Mouse (Mus musculus) thymus, postnatal 25 days (tissue): ENCODE results near the gene Agpat2.

Source experiments
- DNase-seq: peaks from one replicate; pipeline ENCODE4 v3.0.0; 2022

Agpat2 gene

GRCm38 (mm10) chr2:26573396-26573795 is 30.8 kb downstream of the Agpat2 start:
- no peak for DNase-seq

GRCm38 (mm10) chr2:26571826-26572225 is 32.4 kb downstream of the Agpat2 start:
- DNase-seq = no peak

- DNase-seq = no peak
These were observed 32.8 kb downstream of the Agpat2 start for GRCm38 (mm10) chr2:26571400-26571799.

- DNase-seq = peak; percentile 71
These were observed 34.2 kb downstream of the Agpat2 start for GRCm38 (mm10) chr2:26570034-26570433.

- DNase-seq = peak; percentile 81
These were observed 38.0 kb downstream of the Agpat2 start for GRCm38 (mm10) chr2:26566221-26566620.

GRCm38 (mm10) chr2:26561351-26562016 is 42.7 kb downstream of the Agpat2 start:
- DNase-seq = peak; percentile 42

- DNase-seq = no peak
These were observed 43.7 kb downstream of the Agpat2 start for GRCm38 (mm10) chr2:26560506-26560905.

- no peak for DNase-seq
These were observed 47.7 kb downstream of the Agpat2 start for GRCm38 (mm10) chr2:26556535-26556993.

- no peak for DNase-seq
These were observed 49.1 kb downstream of the Agpat2 start for GRCm38 (mm10) chr2:26555076-26555475.

GRCm38 (mm10) chr2:26553904-26554303 is 50.3 kb downstream of the Agpat2 start:
- no peak for DNase-seq

GRCm38 (mm10) chr2:26552066-26552465 is 52.2 kb downstream of the Agpat2 start:
- peak; percentile 81 for DNase-seq

GRCm38 (mm10) chr2:26551446-26551845 is 52.8 kb downstream of the Agpat2 start:
- DNase-seq = peak; percentile 79

GRCm38 (mm10) chr2:26550777-26551176 is 53.4 kb downstream of the Agpat2 start:
- DNase-seq = no peak

GRCm38 (mm10) chr2:26550205-26550604 is 54.0 kb downstream of the Agpat2 start:
- DNase-seq = peak; percentile 65

- no peak for DNase-seq
These were observed 54.4 kb downstream of the Agpat2 start for GRCm38 (mm10) chr2:26549801-26550200.

- no peak for DNase-seq
These were observed 56.7 kb downstream of the Agpat2 start for GRCm38 (mm10) chr2:26547481-26547880.

- DNase-seq = no peak
These were observed 60.0 kb downstream of the Agpat2 start for GRCm38 (mm10) chr2:26544265-26544664.

GRCm38 (mm10) chr2:26543768-26544167 is 60.4 kb downstream of the Agpat2 start:
- DNase-seq = no peak

GRCm38 (mm10) chr2:26543155-26543554 is 61.1 kb downstream of the Agpat2 start:
- DNase-seq = no peak
